Mouse (Mus musculus) kidney, postnatal 10 days (tissue): Measurements from ENCODE around the gene Lefty1.
"Not testable (repeated sequence)": the region's sequence is repeated elsewhere in the genome, so short reads cannot be mapped to it uniquely, and the experiment has no call there.

Experiments used
- DNase-seq: peaks from one replicate; pipeline ENCODE4 v3.0.0; 2021; ENCODE audit warnings: mixed read lengths

Lefty1 gene

GRCm38 (mm10) chr1:180956973-180957381 lies 22.2 kb downstream of the Lefty1 start:
- peak; percentile 76 for DNase-seq

- no peak for DNase-seq
Measured at GRCm38 (mm10) chr1:180957989-180958388, 23.2 kb downstream of the Lefty1 start.

- no peak for DNase-seq
Measured at GRCm38 (mm10) chr1:180958797-180959196, 24.0 kb downstream of the Lefty1 start.

- no peak for DNase-seq
Measured at GRCm38 (mm10) chr1:180965786-180966185, 31.0 kb downstream of the Lefty1 start.

GRCm38 (mm10) chr1:180966542-180966941 lies 31.7 kb downstream of the Lefty1 start:
- DNase-seq, result peak; percentile 70

- DNase-seq, result no peak
Measured at GRCm38 (mm10) chr1:180967261-180967660, 32.4 kb downstream of the Lefty1 start.

GRCm38 (mm10) chr1:180972941-180973340 lies 38.1 kb downstream of the Lefty1 start:
- DNase-seq, result no peak

- peak; percentile 56 for DNase-seq
Measured at GRCm38 (mm10) chr1:180974126-180974746, 39.4 kb downstream of the Lefty1 start.

GRCm38 (mm10) chr1:180976110-180976679 lies 41.4 kb downstream of the Lefty1 start:
- DNase-seq, result peak; percentile 63

GRCm38 (mm10) chr1:180979484-180980251 lies 44.8 kb downstream of the Lefty1 start:
- no peak for DNase-seq

- no peak for DNase-seq
Measured at GRCm38 (mm10) chr1:180980464-180980863, 45.6 kb downstream of the Lefty1 start.

GRCm38 (mm10) chr1:180981298-180982046 lies 46.6 kb downstream of the Lefty1 start:
- not testable (repeated sequence) for DNase-seq

- DNase-seq, result no peak
Measured at GRCm38 (mm10) chr1:180986701-180987100, 51.9 kb downstream of the Lefty1 start.

GRCm38 (mm10) chr1:180987759-180988158 lies 52.9 kb downstream of the Lefty1 start:
- DNase-seq, result peak; percentile 86
